Mouse (Mus musculus) intestine, embryonic 15.5 days (tissue): Measurements from ENCODE around the gene Cwh43. TPM values are rescaled to one million over a fixed set of nuclear protein-coding genes. Genes with fewer than 3 reads are reported as not detected.

Source experiments
- ATAC-seq: fragments of 200-750 bp; cut with Nextera tagmentation; 2 replicates; pipeline ENCODE4 v1.8.0; 2017; ENCODE audit warnings: moderate TSS enrichment, moderate library complexity
- H3K27ac ChIP-seq: fragments of 300-500 bp; sonication (generic); 2 replicates; pipeline ENCODE4 v1.5.1; 2015; ENCODE audit warnings: mild to moderate bottlenecking, inconsistent platforms
- H3K27me3 ChIP-seq: fragments of 300-500 bp; sonication (generic); replicated peaks from 2 replicates; pipeline ENCODE4 v1.6.1; 2015; ENCODE audit warnings: inconsistent platforms
- H3K36me3 ChIP-seq: fragments of 300-500 bp; sonication (generic); 2 replicates; pipeline ENCODE4 v1.6.1; 2015; ENCODE audit warnings: inconsistent platforms
- H3K4me1 ChIP-seq: fragments of 300-500 bp; sonication (generic); replicated peaks from 2 replicates; pipeline ENCODE4 v1.6.1; 2015; ENCODE audit warnings: inconsistent platforms
- H3K4me2 ChIP-seq: fragments of 300-500 bp; sonication (generic); replicated peaks from 2 replicates; pipeline ENCODE4 v1.6.1; 2015; ENCODE audit warnings: mild to moderate bottlenecking, inconsistent platforms
- H3K4me3 ChIP-seq: fragments of 300-500 bp; sonication (generic); replicated peaks from 2 replicates; pipeline ENCODE4 v1.5.1; 2015; ENCODE audit warnings: inconsistent platforms
- H3K9ac ChIP-seq: fragments of 300-500 bp; sonication (generic); 2 replicates; pipeline ENCODE4 v1.6.1; 2015; ENCODE audit warnings: inconsistent platforms
- H3K9me3 ChIP-seq: fragments of 300-500 bp; sonication (generic); 2 replicates; pipeline ENCODE4 v1.6.1; 2016; ENCODE audit warnings: inconsistent platforms
- WGBS: fragments of 180-500 bp; shearing (Covaris S2); methylation state at CpG from one replicate; pipeline ENCODE4 v1.1.7; 2015; 5-methylcytosine and 5-hydroxymethylcytosine counted together
- polyA plus RNA-seq: library from polyadenylated mRNA; unstranded; fragments of >200 nt; fragmentation: Nextera tagmentation; extraction: Ambion mirVana; gene quantifications from 2 replicates; pipeline ENCODE4 v1.2.1, GENCODE M21; 2015

Cwh43 gene
- polyA plus RNA-seq, 1 experiment from 2014 or later, result 0.15 TPM

DNA sequence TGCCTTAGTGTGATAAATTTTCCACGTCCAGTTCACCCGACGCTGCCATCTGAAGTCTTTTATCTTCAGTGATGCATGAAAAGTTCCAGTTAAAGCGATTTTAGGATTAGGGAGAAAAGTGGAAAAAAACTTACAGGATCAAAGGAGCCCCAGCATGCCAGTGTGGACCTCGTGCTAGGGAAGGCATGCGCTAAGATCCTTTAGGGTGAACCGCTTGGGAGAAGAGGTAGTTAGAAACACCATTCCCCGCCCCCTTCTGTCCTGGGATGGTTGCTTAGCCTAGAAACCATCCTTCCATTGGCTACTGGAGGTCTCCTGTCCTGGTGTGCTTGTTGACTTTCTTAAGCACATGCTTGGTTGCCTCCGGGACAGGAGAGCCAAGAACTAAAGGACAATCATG lies 29.8 kb upstream of the Cwh43 start:
- Histone ChIP-seq H3K9me3 (no peaks in the 10 kb centered on the region), H3K9ac (no peak overlapping the region), H3K4me3 (no peak overlapping the region), H3K27me3 (no peaks in the 10 kb centered on the region), H3K27ac (no peak overlapping the region), H3K4me1 (no peaks in the 10 kb centered on the region), H3K4me2 (no peak overlapping the region), H3K36me3 (no peaks in the 10 kb centered on the region)
- WGBS, result 78% methylated on average over 9 of the region's 9 CpGs
- no peak for ATAC-seq

DNA sequence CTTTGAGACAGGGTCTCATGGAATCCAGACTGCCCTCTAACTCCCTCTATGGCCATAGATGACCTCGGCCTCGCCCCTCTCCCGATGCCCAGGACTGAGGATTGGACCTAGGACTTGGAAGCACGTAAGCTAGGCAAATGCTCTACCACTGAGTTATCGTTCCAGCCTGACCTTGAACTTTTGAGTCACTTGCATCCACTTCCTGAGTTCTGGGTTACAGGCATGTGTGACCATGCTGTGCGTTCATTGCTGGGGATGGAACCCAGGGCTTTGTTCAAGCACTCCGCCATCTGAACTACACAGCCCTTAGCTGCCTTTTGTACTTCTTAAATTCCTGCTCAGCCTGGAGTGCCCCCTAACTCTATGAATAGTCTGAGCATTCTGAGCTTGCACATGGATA lies 29.4 kb upstream of the Cwh43 start:
- Histone ChIP-seq H3K4me1 (no peaks in the 10 kb centered on the region), H3K9ac (no peak overlapping the region), H3K36me3 (no peaks in the 10 kb centered on the region), H3K9me3 (no peaks in the 10 kb centered on the region), H3K4me2 (no peak overlapping the region), H3K4me3 (no peak overlapping the region), H3K27me3 (no peaks in the 10 kb centered on the region), H3K27ac (no peak overlapping the region)
- 84% methylated on average over 7 of the region's 7 CpGs for WGBS
- ATAC-seq, result no peak

DNA sequence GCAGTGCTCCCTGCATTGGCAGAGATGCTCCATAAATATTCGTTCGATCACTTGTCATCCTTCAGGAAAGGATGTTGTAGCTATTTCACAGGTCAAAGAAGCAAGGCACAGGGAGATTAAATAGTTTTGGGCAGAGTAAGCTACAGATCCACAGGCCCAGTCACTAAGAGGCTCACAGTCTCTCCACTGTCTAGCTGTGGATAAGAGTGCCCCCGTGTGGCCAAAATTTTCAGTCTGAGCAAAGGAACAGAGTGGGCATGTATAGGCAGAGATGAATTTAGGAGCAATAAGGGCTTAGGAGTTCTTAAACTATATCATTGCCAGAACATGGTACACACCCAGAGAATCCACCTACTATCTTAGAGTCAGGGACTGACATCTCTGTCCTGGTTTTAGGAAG lies 26.0 kb upstream of the Cwh43 start:
- no peaks in the 10 kb centered on the region for H3K36me3 ChIP-seq
- 16% methylated on average over 3 of the region's 3 CpGs for WGBS
- no peak overlapping the region for H3K4me3 ChIP-seq
- H3K4me1 ChIP-seq, result no peaks in the 10 kb centered on the region
- no peaks in the 10 kb centered on the region for H3K27me3 ChIP-seq
- H3K4me2 ChIP-seq, result no peak overlapping the region
- peak; percentile 87 for ATAC-seq
- H3K27ac ChIP-seq, result no peak overlapping the region
- H3K9ac ChIP-seq, result no peak overlapping the region
- no peaks in the 10 kb centered on the region for H3K9me3 ChIP-seq

DNA sequence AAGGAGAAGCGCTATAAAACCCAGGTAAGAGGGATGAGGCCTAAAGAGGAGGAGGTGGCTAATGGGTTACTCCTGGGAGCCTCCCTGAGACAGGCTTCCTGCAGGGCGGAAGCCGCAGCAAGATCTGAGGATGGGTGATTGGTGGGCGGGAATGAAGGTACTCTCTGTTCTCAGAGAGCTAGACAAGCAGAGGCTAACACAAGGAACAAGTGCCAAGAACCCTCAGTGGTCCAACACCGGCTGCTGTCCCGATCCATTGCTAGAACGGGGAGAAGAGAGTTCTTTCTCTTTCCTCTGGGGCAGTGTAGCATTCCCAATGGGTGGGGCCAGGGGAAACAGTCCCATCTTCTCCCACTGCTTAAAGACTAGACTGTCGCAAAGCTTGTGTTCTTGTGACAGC lies 25.0 kb upstream of the Cwh43 start:
- H3K36me3 ChIP-seq, result no peaks in the 10 kb centered on the region
- no peaks in the 10 kb centered on the region for H3K4me1 ChIP-seq
- no peak overlapping the region for H3K4me2 ChIP-seq
- ATAC-seq, result no peak
- no peak overlapping the region for H3K4me3 ChIP-seq
- 54% methylated on average over 8 of the region's 8 CpGs for WGBS
- H3K27ac ChIP-seq, result no peak overlapping the region
- no peaks in the 10 kb centered on the region for H3K27me3 ChIP-seq
- no peak overlapping the region for H3K9ac ChIP-seq
- H3K9me3 ChIP-seq, result no peaks in the 10 kb centered on the region

DNA sequence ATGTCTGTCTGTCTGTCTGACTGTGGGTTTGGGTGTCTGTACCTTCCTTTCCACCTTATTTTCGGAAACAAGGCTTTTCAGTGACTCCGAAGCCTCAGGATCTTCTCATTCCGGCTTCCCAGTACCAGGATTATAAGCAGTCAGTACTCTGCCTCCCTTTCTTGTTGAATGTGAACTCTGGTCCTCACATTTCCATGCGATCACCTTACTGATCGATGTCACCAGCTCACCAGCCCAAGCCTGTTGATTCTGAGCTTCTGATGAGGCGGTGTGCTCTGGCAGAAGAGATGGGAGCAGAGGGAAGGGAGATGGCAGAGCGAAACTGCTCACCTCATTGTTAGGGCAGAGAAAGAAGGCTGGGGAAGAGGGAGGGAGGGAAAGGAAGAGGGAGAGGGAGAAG lies 24.4 kb upstream of the Cwh43 start:
- Histone ChIP-seq H3K4me1 (no peaks in the 10 kb centered on the region), H3K27ac (no peak overlapping the region), H3K4me3 (no peak overlapping the region), H3K9me3 (no peaks in the 10 kb centered on the region), H3K9ac (no peak overlapping the region), H3K4me2 (no peak overlapping the region), H3K27me3 (no peaks in the 10 kb centered on the region), H3K36me3 (no peaks in the 10 kb centered on the region)
- ATAC-seq, result no peak
- WGBS, result 88% methylated on average over 7 of the region's 7 CpGs

DNA sequence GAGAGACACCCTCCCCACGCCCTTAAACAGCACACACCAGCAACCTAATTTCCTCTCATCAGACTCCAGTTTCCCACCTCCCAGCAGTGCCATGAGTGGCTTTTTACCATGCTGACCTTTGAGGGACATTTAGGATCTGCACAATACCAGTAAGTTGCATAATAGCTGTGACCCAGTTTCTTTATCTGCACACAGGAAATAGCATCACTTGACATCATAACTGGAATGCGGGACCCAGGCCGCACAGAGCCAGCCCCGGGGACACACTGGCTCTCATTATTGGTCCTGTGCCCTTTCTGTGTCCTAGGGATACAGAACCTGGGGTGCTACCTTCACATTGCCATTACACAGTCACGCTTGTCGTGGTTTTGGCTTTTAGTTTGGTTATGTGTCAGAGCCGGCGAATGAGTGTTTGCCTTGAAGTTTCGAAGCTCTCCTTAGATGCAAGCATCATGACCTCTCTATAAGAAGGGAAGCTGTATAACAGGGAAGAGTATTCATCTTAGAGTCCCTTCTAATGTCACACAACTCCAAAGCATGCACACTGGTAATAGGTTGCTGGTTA lies 23.8 kb upstream of the Cwh43 start:
- 81% methylated on average over 9 of the region's 9 CpGs for WGBS
- no peaks in the 10 kb centered on the region for H3K27me3 ChIP-seq
- no peak for ATAC-seq

DNA sequence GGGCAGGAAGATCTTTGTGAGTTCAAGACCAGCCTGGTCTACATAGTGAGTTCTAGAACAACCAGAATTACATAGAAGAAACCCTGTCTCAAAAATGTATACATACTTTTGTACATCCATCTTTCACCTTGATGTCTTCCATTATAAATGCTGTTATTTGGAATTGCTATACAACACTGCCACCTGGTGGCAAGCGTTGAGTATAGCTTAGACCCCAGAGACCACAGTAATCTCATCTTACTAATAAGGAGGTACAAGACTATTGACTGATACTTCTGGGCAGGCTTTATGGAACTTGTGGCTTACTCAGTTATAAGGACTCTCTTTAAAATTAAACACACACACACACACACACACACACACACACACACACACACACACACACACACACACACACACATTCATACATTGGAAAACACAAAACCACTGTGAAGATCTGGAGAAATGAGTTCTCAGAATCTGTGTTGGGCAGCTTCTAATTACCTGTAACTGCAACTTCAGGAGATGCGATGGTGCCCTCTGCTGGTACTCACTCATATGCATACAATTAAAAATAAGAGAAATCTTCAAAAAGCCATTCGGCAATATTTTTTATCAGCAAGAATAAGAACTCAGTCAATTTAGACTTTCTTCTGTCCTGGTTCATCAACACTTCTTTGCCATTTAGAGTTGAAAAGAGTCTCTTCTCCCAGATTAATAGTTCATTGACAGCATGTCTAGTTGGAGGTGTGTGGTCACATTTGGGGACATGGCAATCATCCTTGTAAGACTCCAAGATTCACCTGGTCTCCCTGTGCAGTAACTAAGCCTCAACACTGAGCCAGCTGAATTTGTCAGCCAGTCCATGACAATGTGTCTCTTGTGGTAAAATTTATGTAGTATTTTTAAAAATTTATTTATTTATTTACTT lies 22.9 kb upstream of the Cwh43 start:
- Histone ChIP-seq H3K4me2 (no peak overlapping the region), H3K9me3 (no peaks in the 10 kb centered on the region), H3K27ac (no peak overlapping the region), H3K4me1 (no peaks in the 10 kb centered on the region), H3K9ac (no peak overlapping the region), H3K36me3 (no peaks in the 10 kb centered on the region), H3K27me3 (no peaks in the 10 kb centered on the region), H3K4me3 (no peak overlapping the region)
- ATAC-seq, result no peak
- WGBS, result 28% methylated on average over 3 of the region's 3 CpGs

More for the DNA sequence above, 23.8 kb upstream of the Cwh43 start:
- H3K27ac ChIP-seq, result no peak overlapping the region
- H3K36me3 ChIP-seq, result no peaks in the 10 kb centered on the region
- no peaks in the 10 kb centered on the region for H3K4me1 ChIP-seq
- no peak overlapping the region for H3K4me2 ChIP-seq
- H3K9ac ChIP-seq, result no peak overlapping the region
- H3K4me3 ChIP-seq, result no peak overlapping the region
- no peaks in the 10 kb centered on the region for H3K9me3 ChIP-seq

DNA sequence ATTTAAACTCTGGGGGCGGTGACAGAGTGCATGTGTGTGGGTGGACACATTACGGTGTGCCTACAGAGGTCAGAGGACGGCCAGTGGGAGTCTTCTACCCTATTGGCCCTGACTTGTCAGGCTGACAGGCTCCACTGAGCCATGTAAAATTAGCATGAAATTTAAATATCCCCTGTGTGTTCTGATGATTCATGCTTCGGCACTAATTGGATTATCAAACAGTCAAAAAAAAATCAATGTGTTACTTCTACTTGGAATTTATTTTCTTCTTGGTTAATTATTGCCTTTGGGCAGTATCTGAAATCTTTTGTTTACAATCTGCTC lies 22.3 kb upstream of the Cwh43 start:
- H3K4me3 ChIP-seq, result no peak overlapping the region
- no peaks in the 10 kb centered on the region for H3K9me3 ChIP-seq
- H3K4me1 ChIP-seq, result no peaks in the 10 kb centered on the region
- H3K27ac ChIP-seq, result no peak overlapping the region
- no peak overlapping the region for H3K9ac ChIP-seq
- 64% methylated on average over 4 of the region's 4 CpGs for WGBS
- no peaks in the 10 kb centered on the region for H3K36me3 ChIP-seq
- no peak for ATAC-seq
- no peaks in the 10 kb centered on the region for H3K27me3 ChIP-seq
- no peak overlapping the region for H3K4me2 ChIP-seq

DNA sequence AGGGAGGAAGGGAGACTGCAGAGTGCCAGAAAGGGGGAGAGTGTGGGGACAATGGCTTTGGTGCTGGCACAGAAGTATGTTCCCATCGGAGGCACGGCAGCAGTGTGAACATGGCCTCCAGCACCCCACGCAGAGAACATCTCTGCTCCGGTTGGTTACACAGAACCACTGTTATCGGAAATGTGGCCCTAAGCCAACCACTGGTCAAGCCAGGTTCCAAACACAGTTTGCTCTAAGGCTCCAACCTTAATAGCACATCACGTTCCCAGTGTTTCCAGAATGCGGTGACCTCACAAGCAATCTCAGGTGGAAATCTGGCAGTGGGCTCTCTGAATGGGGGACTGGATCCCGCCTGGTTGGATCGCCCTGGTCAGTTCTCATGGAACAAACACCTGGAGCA lies 12.8 kb upstream of the Cwh43 start:
- H3K9me3 ChIP-seq, result no peaks in the 10 kb centered on the region
- H3K27me3 ChIP-seq, result no peaks in the 10 kb centered on the region
- no peaks in the 10 kb centered on the region for H3K36me3 ChIP-seq
- no peak overlapping the region for H3K9ac ChIP-seq
- no peak for ATAC-seq
- no peaks in the 10 kb centered on the region for H3K4me1 ChIP-seq
- H3K4me2 ChIP-seq, result no peak overlapping the region
- H3K4me3 ChIP-seq, result no peak overlapping the region
- H3K27ac ChIP-seq, result no peak overlapping the region
- 72% methylated on average over 9 of the region's 9 CpGs for WGBS

DNA sequence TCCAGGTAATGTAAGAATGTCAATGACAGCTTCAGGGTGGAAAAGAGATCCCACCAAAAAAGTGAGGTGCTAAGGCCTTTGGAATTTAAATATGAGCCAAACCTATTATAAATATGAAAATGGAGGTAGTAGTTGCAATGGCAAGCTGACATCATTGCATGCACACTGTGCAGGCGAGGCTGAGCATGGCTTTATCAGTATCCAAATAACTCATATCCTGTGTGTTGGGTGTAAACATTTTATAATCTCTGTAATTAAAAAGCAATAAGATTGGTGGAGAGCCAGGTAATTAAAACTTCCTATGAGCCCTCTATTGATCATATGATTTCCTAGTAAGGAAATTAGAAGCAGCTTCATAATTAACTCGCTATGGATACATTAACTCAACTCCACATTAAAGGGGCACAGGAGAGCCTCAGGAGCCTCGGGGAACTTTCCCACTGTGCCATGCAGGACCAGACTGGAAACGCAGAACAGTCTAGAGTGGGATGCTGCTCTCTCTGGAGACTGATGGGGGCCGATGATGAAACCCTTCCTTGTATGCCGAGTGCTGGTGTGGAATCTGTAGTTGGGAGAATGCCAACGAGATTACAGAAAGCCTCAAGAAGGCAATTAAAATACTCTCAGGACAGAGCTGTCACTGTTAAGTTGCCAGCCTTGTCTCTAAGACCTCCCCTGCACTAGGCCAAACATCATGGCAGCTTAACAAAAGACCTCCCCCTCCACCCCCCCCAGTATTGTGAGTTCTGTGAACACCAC lies 5.9 kb upstream of the Cwh43 start:
- Histone ChIP-seq H3K27ac (no peak overlapping the region), H3K4me1 (no peaks in the 10 kb centered on the region), H3K27me3 (peaks cover 4% of the 10 kb centered on the region; the same call in 1 of the 2 replicates), H3K9me3 (no peaks in the 10 kb centered on the region), H3K4me3 (no peak overlapping the region), H3K9ac (no peak overlapping the region), H3K4me2 (no peak overlapping the region), H3K36me3 (no peaks in the 10 kb centered on the region)
- WGBS, result 36% methylated on average over 7 of the region's 7 CpGs
- peak; percentile 41; the same call in 1 of the 2 replicates for ATAC-seq

DNA sequence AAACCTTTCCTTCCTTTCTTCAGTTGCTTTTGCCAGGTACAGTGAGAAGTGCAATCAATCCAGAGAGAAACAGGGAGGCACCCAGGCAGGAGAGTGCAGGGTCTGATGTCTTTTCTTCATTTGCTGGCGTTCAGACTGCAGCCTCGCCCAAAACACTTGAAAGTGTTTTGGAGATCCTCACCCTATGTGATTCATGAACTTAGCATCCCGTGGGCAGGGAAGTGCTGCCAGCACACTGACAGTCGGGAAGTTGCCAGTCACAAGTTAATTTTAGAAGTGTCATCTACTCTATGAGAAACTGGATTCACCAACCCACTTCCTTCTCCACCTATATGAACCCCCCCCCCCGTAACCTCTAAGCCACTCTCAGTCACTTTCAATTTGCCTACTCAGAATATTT lies 4.5 kb upstream of the Cwh43 start:
- WGBS, result 69% methylated on average over 5 of the region's 5 CpGs
- no peak overlapping the region for H3K4me2 ChIP-seq
- no peak for ATAC-seq
- no peaks in the 10 kb centered on the region for H3K9me3 ChIP-seq
- H3K27me3 ChIP-seq, result peaks cover 15% of the 10 kb centered on the region
- H3K36me3 ChIP-seq, result no peaks in the 10 kb centered on the region
- H3K4me3 ChIP-seq, result no peak overlapping the region
- H3K9ac ChIP-seq, result no peak overlapping the region
- no peak overlapping the region for H3K27ac ChIP-seq
- peaks cover 5% of the 10 kb centered on the region for H3K4me1 ChIP-seq

DNA sequence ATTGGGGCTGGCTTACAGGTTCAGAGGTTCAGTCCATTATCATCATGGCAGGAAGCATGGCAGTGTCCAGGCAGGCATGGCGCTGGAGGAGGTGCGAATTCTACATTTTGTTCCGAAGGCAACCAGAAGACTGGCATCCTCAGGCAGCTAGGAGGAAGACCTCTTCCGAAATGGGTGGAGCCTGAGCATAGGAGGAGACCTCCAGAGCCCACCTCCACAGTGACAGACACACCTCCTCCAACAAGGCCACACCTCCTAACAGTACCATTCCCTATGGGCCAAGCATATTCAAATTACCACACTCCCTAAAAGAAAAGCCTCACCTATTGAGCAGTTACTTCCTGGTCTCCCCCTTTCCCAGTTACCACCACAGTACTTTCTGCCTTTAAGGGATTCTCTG lies 3.0 kb upstream of the Cwh43 start:
- Histone ChIP-seq H3K4me3 (no peak overlapping the region), H3K9ac (no peak overlapping the region), H3K36me3 (no peaks in the 10 kb centered on the region), H3K4me2 (no peak overlapping the region), H3K9me3 (no peaks in the 10 kb centered on the region), H3K4me1 (peaks cover 5% of the 10 kb centered on the region), H3K27me3 (peaks cover 22% of the 10 kb centered on the region), H3K27ac (no peak overlapping the region)
- no peak for ATAC-seq
- WGBS, result 86% methylated on average over 4 of the region's 4 CpGs
